Mouse (Mus musculus): ENCODE results near the gene Gdf3.

DNA sequence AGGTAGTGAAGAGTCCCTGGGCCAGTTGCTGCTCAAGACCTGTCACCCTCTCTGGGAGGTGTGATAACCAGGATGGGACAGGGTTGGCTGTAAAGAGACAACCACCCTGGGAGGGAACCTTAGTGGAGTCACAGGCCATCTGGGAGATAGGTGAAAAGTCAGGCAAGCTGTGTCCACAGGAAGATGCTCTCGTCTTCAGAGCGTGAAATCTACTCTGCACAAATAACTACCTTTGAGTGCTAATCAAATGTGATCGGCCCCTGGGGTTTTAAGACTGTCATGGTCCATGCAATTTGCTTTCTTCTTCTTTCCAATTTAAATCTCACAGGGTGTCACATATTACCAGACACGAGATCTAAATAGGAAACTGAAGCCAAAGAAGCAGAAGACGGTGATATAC is 40.8 kb downstream of the Gdf3 start:
- TF ChIP-seq GATA1 (IDR thresholded peaks at IDR 0.05; ENCODE audit: low read length) (no peak), TAL1 (IDR thresholded peaks at IDR 0.05; ENCODE audit: low read length) (no peak)

Measured in erythroblast, embryonic 14.5 days (primary cell).